Mouse (Mus musculus): ENCODE measurements around the gene Psmc3. TPM values are rescaled to one million over a fixed set of nuclear protein-coding genes. Genes with fewer than 3 reads are reported as not detected.
"Not testable (repeated sequence)": the region's sequence is repeated elsewhere in the genome, so short reads cannot be mapped to it uniquely, and the experiment has no call there.

The Psmc3 gene
- polyA plus RNA-seq, 1 experiment from 2014 or later: 361 TPM

GRCm38 (mm10) chr2:91110429-91110828 lies 56.6 kb downstream of the Psmc3 start:
- no peaks in the 10 kb centered on the region for H3K36me3 ChIP-seq (replicated peaks)
- H3K4me1 ChIP-seq: peaks cover 7% of the 10 kb centered on the region
- no peaks in the 10 kb centered on the region for H3K9me3 ChIP-seq
- H3K27me3 ChIP-seq (ENCODE audit: poor library complexity, severe bottlenecking): peaks cover 8% of the 10 kb centered on the region; the same call in 1 of the 2 replicates
- no peak overlapping the region for H3K4me3 ChIP-seq
- H3K27ac ChIP-seq: no peak overlapping the region
- 74% methylated on average over 6 of the region's 6 CpGs for WGBS
- no peak for DNase-seq (ENCODE audit: extremely low spot score, low spot score)

- not testable (repeated sequence) for H3K9me3 ChIP-seq; DNase-seq (ENCODE audit: extremely low spot score, low spot score); H3K36me3 ChIP-seq (replicated peaks); H3K4me3 ChIP-seq; H3K27ac ChIP-seq; H3K4me1 ChIP-seq
- H3K27me3 ChIP-seq (ENCODE audit: poor library complexity, severe bottlenecking): peaks cover 20% of the 10 kb centered on the region
- WGBS: 95% methylated on average over 3 of the region's 3 CpGs
Measured at GRCm38 (mm10) chr2:91111832-91112231, 58.0 kb downstream of the Psmc3 start.

GRCm38 (mm10) chr2:91112491-91112890 lies 58.7 kb downstream of the Psmc3 start:
- WGBS: 73% methylated on average over 4 of the region's 4 CpGs
- Histone ChIP-seq H3K27me3 (ENCODE audit: poor library complexity, severe bottlenecking) (peaks cover 27% of the 10 kb centered on the region), H3K27ac (no peak overlapping the region), H3K4me3 (no peak overlapping the region), H3K4me1 (peaks cover 10% of the 10 kb centered on the region), H3K9me3 (no peaks in the 10 kb centered on the region), H3K36me3 (replicated peaks) (no peaks in the 10 kb centered on the region)
- no peak for DNase-seq (ENCODE audit: extremely low spot score, low spot score)

- Histone ChIP-seq H3K4me1 (peaks cover 10% of the 10 kb centered on the region), H3K9me3 (no peaks in the 10 kb centered on the region), H3K27me3 (ENCODE audit: poor library complexity, severe bottlenecking) (peaks cover 32% of the 10 kb centered on the region), H3K27ac (no peak overlapping the region), H3K36me3 (replicated peaks) (no peaks in the 10 kb centered on the region), H3K4me3 (no peak overlapping the region)
- no peak for DNase-seq (ENCODE audit: extremely low spot score, low spot score)
- 81% methylated on average over 10 of the region's 10 CpGs for WGBS
Measured at GRCm38 (mm10) chr2:91113334-91113733, 59.5 kb downstream of the Psmc3 start.

GRCm38 (mm10) chr2:91113852-91114251 lies 60.0 kb downstream of the Psmc3 start:
- no peak for DNase-seq (ENCODE audit: extremely low spot score, low spot score)
- WGBS: 76% methylated on average over 6 of the region's 6 CpGs
- Histone ChIP-seq H3K36me3 (replicated peaks) (no peaks in the 10 kb centered on the region), H3K27ac (no peak overlapping the region), H3K4me3 (no peak overlapping the region), H3K27me3 (ENCODE audit: poor library complexity, severe bottlenecking) (peaks cover 32% of the 10 kb centered on the region), H3K4me1 (peaks cover 14% of the 10 kb centered on the region), H3K9me3 (no peaks in the 10 kb centered on the region)

GRCm38 (mm10) chr2:91114781-91115577 lies 61.2 kb downstream of the Psmc3 start:
- Histone ChIP-seq H3K4me1 (peaks cover 17% of the 10 kb centered on the region), H3K9me3 (no peaks in the 10 kb centered on the region), H3K4me3 (peak overlapping the region; percentile 58), H3K27me3 (ENCODE audit: poor library complexity, severe bottlenecking) (peaks cover 32% of the 10 kb centered on the region), H3K36me3 (replicated peaks) (no peaks in the 10 kb centered on the region), H3K27ac (peak overlapping the region; percentile 81)
- DNase-seq (ENCODE audit: extremely low spot score, low spot score): peak; percentile 96
- WGBS: 7% methylated on average over 42 of the region's 42 CpGs

- Histone ChIP-seq H3K4me1 (peaks cover 17% of the 10 kb centered on the region), H3K4me3 (peak overlapping the region; percentile 58), H3K36me3 (replicated peaks) (no peaks in the 10 kb centered on the region), H3K9me3 (no peaks in the 10 kb centered on the region), H3K27ac (peak overlapping the region; percentile 81), H3K27me3 (ENCODE audit: poor library complexity, severe bottlenecking) (peaks cover 32% of the 10 kb centered on the region)
- DNase-seq (ENCODE audit: extremely low spot score, low spot score): no peak
- 40% methylated on average over 12 of the region's 12 CpGs for WGBS
Measured at GRCm38 (mm10) chr2:91115578-91115970, 61.8 kb downstream of the Psmc3 start.

Other genes starting within 250 kb of the Psmc3 start
- gene Mtch2, start 206.9 kb upstream of the Psmc3 start, polyA plus RNA-seq (2016; fragmentation: Nextera tagmentation; extraction: Ambion mirVana): 245 and 249 TPM in 2 replicates
- 3.1 and 3.4 TPM in 2 replicates for gene C1qtnf4, start 168.1 kb upstream of the Psmc3 start, polyA plus RNA-seq (2016; fragmentation: Nextera tagmentation; extraction: Ambion mirVana)
- gene Kbtbd4, start 149.3 kb upstream of the Psmc3 start, polyA plus RNA-seq (2016; fragmentation: Nextera tagmentation; extraction: Ambion mirVana): 59.1 and 61.4 TPM in 2 replicates
- 201 and 203 TPM in 2 replicates for gene Ndufs3, start 149.2 kb upstream of the Psmc3 start, polyA plus RNA-seq (2016; fragmentation: Nextera tagmentation; extraction: Ambion mirVana)
- gene Celf1, start 113.6 kb upstream of the Psmc3 start, polyA plus RNA-seq (2016; fragmentation: Nextera tagmentation; extraction: Ambion mirVana): 156 and 161 TPM in 2 replicates
- gene Rapsn, start 18.4 kb upstream of the Psmc3 start, polyA plus RNA-seq (2016; fragmentation: Nextera tagmentation; extraction: Ambion mirVana): 4.9 and 5.2 TPM in 2 replicates
- gene Slc39a13, start 16.4 kb downstream of the Psmc3 start, polyA plus RNA-seq (2016; fragmentation: Nextera tagmentation; extraction: Ambion mirVana): 17.8 and 17.9 TPM in 2 replicates
- 2.8 and 3.1 TPM in 2 replicates for gene Spi1, start 28.4 kb downstream of the Psmc3 start, polyA plus RNA-seq (2016; fragmentation: Nextera tagmentation; extraction: Ambion mirVana)
- gene Mybpc3, start 64.1 kb downstream of the Psmc3 start, polyA plus RNA-seq (2016; fragmentation: Nextera tagmentation; extraction: Ambion mirVana): not detected in 2 replicates
- 14.5 and 17.8 TPM in 2 replicates for gene Madd, start 129.8 kb downstream of the Psmc3 start, polyA plus RNA-seq (2016; fragmentation: Nextera tagmentation; extraction: Ambion mirVana)
- gene Nr1h3, start 148.8 kb downstream of the Psmc3 start, polyA plus RNA-seq (2016; fragmentation: Nextera tagmentation; extraction: Ambion mirVana): 1.4 and 2.5 TPM in 2 replicates
- 25.4 and 27.7 TPM in 2 replicates for gene Acp2, start 148.9 kb downstream of the Psmc3 start, polyA plus RNA-seq (2016; fragmentation: Nextera tagmentation; extraction: Ambion mirVana)
- 9.3 and 10.6 TPM in 2 replicates for gene Ddb2, start 183.0 kb downstream of the Psmc3 start, polyA plus RNA-seq (2016; fragmentation: Nextera tagmentation; extraction: Ambion mirVana)
- gene Pacsin3, start 201.9 kb downstream of the Psmc3 start, polyA plus RNA-seq (2016; fragmentation: Nextera tagmentation; extraction: Ambion mirVana): 38.7 and 40.1 TPM in 2 replicates
- gene Arfgap2, start 211.0 kb downstream of the Psmc3 start, polyA plus RNA-seq (2016; fragmentation: Nextera tagmentation; extraction: Ambion mirVana): 97.5 and 99.0 TPM in 2 replicates

All from forebrain, embryonic 10.5 days (tissue).